Mouse (Mus musculus): Measurements from ENCODE around the gene Wdr95. TPM values are rescaled to one million over a fixed set of nuclear protein-coding genes. Genes with fewer than 3 reads are reported as not detected.

Wdr95 gene
- polyA plus RNA-seq, 1 experiment from 2014 or later = not detected

GRCm38 (mm10) chr5:149616138-149616537, 87.7 kb downstream of the Wdr95 start:
- Histone ChIP-seq H3K27me3 (ENCODE audit: control insufficient read depth, insufficient read depth, low read length) (no peaks in the 10 kb centered on the region), H3K9me3 (ENCODE audit: control insufficient read depth, low read length) (no peaks in the 10 kb centered on the region), H3K4me2 (replicated peaks; ENCODE audit: low read depth) (no peak overlapping the region), H3K4me3 (ENCODE audit: low read depth, low read length) (no peak overlapping the region), H3K27ac (replicated peaks) (no peak overlapping the region), H3K4me1 (replicated peaks; ENCODE audit: control insufficient read depth, insufficient read depth) (no peaks in the 10 kb centered on the region), H3K9ac (ENCODE audit: low read length) (no peak overlapping the region), H3K36me3 (ENCODE audit: control insufficient read depth, insufficient read depth, low read length) (peaks cover 24% of the 10 kb centered on the region)
- TF ChIP-seq EP300 (optimal IDR thresholded peaks at IDR 0.05) (no peak), CTCF (IDR thresholded peaks at IDR 0.05; ENCODE audit: low read depth) (no peak)
- ATAC-seq (ENCODE audit: low FRiP score, low TSS enrichment) = 0 out of 2 replicates have a peak, but pooled peaks have one; percentile 18
- DNase-seq (ENCODE audit: low spot score) = no peak
- WGBS = 33% methylated on average over 1 of the region's 1 CpGs

- no peak for ATAC-seq (ENCODE audit: low FRiP score, low TSS enrichment)
- no peaks in the 10 kb centered on the region for H3K27me3 ChIP-seq (ENCODE audit: control insufficient read depth, insufficient read depth, low read length)
- no peak for TF ChIP-seq CTCF (IDR thresholded peaks at IDR 0.05; ENCODE audit: low read depth)
- H3K4me1 ChIP-seq (replicated peaks; ENCODE audit: control insufficient read depth, insufficient read depth) = no peaks in the 10 kb centered on the region
- no peak for DNase-seq (ENCODE audit: low spot score)
- no peak overlapping the region for H3K4me2 ChIP-seq (replicated peaks; ENCODE audit: low read depth)
- no peak overlapping the region for H3K4me3 ChIP-seq (ENCODE audit: low read depth, low read length)
- 85% methylated on average over 10 of the region's 10 CpGs for WGBS
- H3K27ac ChIP-seq (replicated peaks) = no peak overlapping the region
- peaks cover 24% of the 10 kb centered on the region for H3K36me3 ChIP-seq (ENCODE audit: control insufficient read depth, insufficient read depth, low read length)
- H3K9me3 ChIP-seq (ENCODE audit: control insufficient read depth, low read length) = no peaks in the 10 kb centered on the region
- H3K9ac ChIP-seq (ENCODE audit: low read length) = no peak overlapping the region
These were observed 88.3 kb downstream of the Wdr95 start for GRCm38 (mm10) chr5:149616817-149617216.

GRCm38 (mm10) chr5:149617776-149618425, 89.4 kb downstream of the Wdr95 start:
- no peak for DNase-seq (ENCODE audit: low spot score)
- WGBS = 94% methylated on average over 6 of the region's 6 CpGs
- TF ChIP-seq EP300 (optimal IDR thresholded peaks at IDR 0.05) = no peak
- no peak for TF ChIP-seq CTCF (IDR thresholded peaks at IDR 0.05; ENCODE audit: low read depth)
- Histone ChIP-seq H3K4me2 (replicated peaks; ENCODE audit: low read depth) (no peak overlapping the region), H3K27me3 (ENCODE audit: control insufficient read depth, insufficient read depth, low read length) (no peaks in the 10 kb centered on the region), H3K4me3 (ENCODE audit: low read depth, low read length) (no peak overlapping the region), H3K4me1 (replicated peaks; ENCODE audit: control insufficient read depth, insufficient read depth) (no peaks in the 10 kb centered on the region), H3K9me3 (ENCODE audit: control insufficient read depth, low read length) (no peaks in the 10 kb centered on the region), H3K9ac (ENCODE audit: low read length) (no peak overlapping the region), H3K36me3 (ENCODE audit: control insufficient read depth, insufficient read depth, low read length) (peaks cover 24% of the 10 kb centered on the region), H3K27ac (replicated peaks) (no peak overlapping the region)
- no peak for ATAC-seq (ENCODE audit: low FRiP score, low TSS enrichment)

- no peak overlapping the region for H3K4me3 ChIP-seq (ENCODE audit: low read depth, low read length)
- no peak overlapping the region for H3K4me2 ChIP-seq (replicated peaks; ENCODE audit: low read depth)
- H3K9me3 ChIP-seq (ENCODE audit: control insufficient read depth, low read length) = no peaks in the 10 kb centered on the region
- ATAC-seq (ENCODE audit: low FRiP score, low TSS enrichment) (no peak), DNase-seq (ENCODE audit: low spot score) (no peak)
- 64% methylated on average over 7 of the region's 7 CpGs for WGBS
- no peaks in the 10 kb centered on the region for H3K27me3 ChIP-seq (ENCODE audit: control insufficient read depth, insufficient read depth, low read length)
- H3K27ac ChIP-seq (replicated peaks) = no peak overlapping the region
- no peak for TF ChIP-seq CTCF (IDR thresholded peaks at IDR 0.05; ENCODE audit: low read depth)
- TF ChIP-seq EP300 (optimal IDR thresholded peaks at IDR 0.05) = no peak
- no peaks in the 10 kb centered on the region for H3K4me1 ChIP-seq (replicated peaks; ENCODE audit: control insufficient read depth, insufficient read depth)
- no peak overlapping the region for H3K9ac ChIP-seq (ENCODE audit: low read length)
- H3K36me3 ChIP-seq (ENCODE audit: control insufficient read depth, insufficient read depth, low read length) = peaks cover 45% of the 10 kb centered on the region
These were observed 93.7 kb downstream of the Wdr95 start for GRCm38 (mm10) chr5:149622152-149622551.

- TF ChIP-seq CTCF (IDR thresholded peaks at IDR 0.05; ENCODE audit: low read depth) (no peak), EP300 (optimal IDR thresholded peaks at IDR 0.05) (no peak)
- H3K36me3 ChIP-seq (ENCODE audit: control insufficient read depth, insufficient read depth, low read length) = peaks cover 47% of the 10 kb centered on the region
- no peaks in the 10 kb centered on the region for H3K9me3 ChIP-seq (ENCODE audit: control insufficient read depth, low read length)
- no peak overlapping the region for H3K27ac ChIP-seq (replicated peaks)
- DNase-seq (ENCODE audit: low spot score) = no peak
- WGBS = 34% methylated on average over 6 of the region's 6 CpGs
- no peak for ATAC-seq (ENCODE audit: low FRiP score, low TSS enrichment)
- no peak overlapping the region for H3K9ac ChIP-seq (ENCODE audit: low read length)
- no peak overlapping the region for H3K4me3 ChIP-seq (ENCODE audit: low read depth, low read length)
- no peaks in the 10 kb centered on the region for H3K27me3 ChIP-seq (ENCODE audit: control insufficient read depth, insufficient read depth, low read length)
- H3K4me2 ChIP-seq (replicated peaks; ENCODE audit: low read depth) = no peak overlapping the region
- H3K4me1 ChIP-seq (replicated peaks; ENCODE audit: control insufficient read depth, insufficient read depth) = no peaks in the 10 kb centered on the region
These were observed 94.2 kb downstream of the Wdr95 start for GRCm38 (mm10) chr5:149622644-149623043.

GRCm38 (mm10) chr5:149623815-149624675, 95.6 kb downstream of the Wdr95 start:
- DNase-seq (ENCODE audit: low spot score) (no peak), ATAC-seq (ENCODE audit: low FRiP score, low TSS enrichment) (no peak)
- no peak overlapping the region for H3K27ac ChIP-seq (replicated peaks)
- WGBS = 79% methylated on average over 8 of the region's 8 CpGs
- no peaks in the 10 kb centered on the region for H3K9me3 ChIP-seq (ENCODE audit: control insufficient read depth, low read length)
- no peaks in the 10 kb centered on the region for H3K27me3 ChIP-seq (ENCODE audit: control insufficient read depth, insufficient read depth, low read length)
- no peak overlapping the region for H3K9ac ChIP-seq (ENCODE audit: low read length)
- no peak overlapping the region for H3K4me2 ChIP-seq (replicated peaks; ENCODE audit: low read depth)
- H3K36me3 ChIP-seq (ENCODE audit: control insufficient read depth, insufficient read depth, low read length) = peaks cover 41% of the 10 kb centered on the region
- no peak overlapping the region for H3K4me3 ChIP-seq (ENCODE audit: low read depth, low read length)
- no peaks in the 10 kb centered on the region for H3K4me1 ChIP-seq (replicated peaks; ENCODE audit: control insufficient read depth, insufficient read depth)
- TF ChIP-seq EP300 (optimal IDR thresholded peaks at IDR 0.05) (no peak), CTCF (IDR thresholded peaks at IDR 0.05; ENCODE audit: low read depth) (no peak)

Data from stomach, postnatal 0 days (tissue).